Mouse (Mus musculus): ENCODE data around the gene Zfp472.
"Not testable (repeated sequence)": the region's sequence is repeated elsewhere in the genome, so short reads cannot be mapped to it uniquely, and the experiment has no call there.

Zfp472 gene

GRCm38 (mm10) chr17:33008337-33008736 is 42.7 kb downstream of the Zfp472 start:
- DNase-seq (ENCODE audit: low spot score), result no peak

- DNase-seq (ENCODE audit: low spot score), result not testable (repeated sequence)
Observed at GRCm38 (mm10) chr17:33020434-33020833, 54.8 kb downstream of the Zfp472 start.
